Mouse (Mus musculus) heart, embryonic 16.5 days (tissue): ENCODE data around the gene Hes6. TPM values are rescaled to one million over a fixed set of nuclear protein-coding genes. Genes with fewer than 3 reads are reported as not detected.

Source experiments
- ATAC-seq: fragments of 200-750 bp; cut with Nextera tagmentation; replicated peaks from 2 replicates; pipeline ENCODE4 v1.8.0; 2017; ENCODE audit warnings: moderate number of reproducible peaks; ENCODE audit not compliant: insufficient read depth, low FRiP score; ENCODE audit errors: extremely low read depth
- H3K27ac ChIP-seq: fragments of 300-500 bp; sonication (generic); 2 replicates; pipeline ENCODE4 v1.5.1; 2014; ENCODE audit warnings: mild to moderate bottlenecking, low read length, control low read depth, moderate library complexity
- H3K27me3 ChIP-seq: fragments of 300-500 bp; sonication (generic); 2 replicates; pipeline ENCODE4 v1.6.1; 2014; ENCODE audit warnings: low read length, mixed read lengths; ENCODE audit not compliant: control insufficient read depth, insufficient read depth
- H3K36me3 ChIP-seq: fragments of 300-500 bp; sonication (generic); 2 replicates; pipeline ENCODE4 v1.6.1; 2014; ENCODE audit not compliant: control insufficient read depth, insufficient read depth
- H3K4me1 ChIP-seq: fragments of 300-500 bp; sonication (generic); 2 replicates; pipeline ENCODE4 v1.6.1; 2014; ENCODE audit warnings: low read length, mixed read lengths; ENCODE audit not compliant: control insufficient read depth, insufficient read depth
- H3K4me2 ChIP-seq: fragments of 300-500 bp; sonication (generic); 2 replicates; pipeline ENCODE4 v1.6.1; 2014; ENCODE audit warnings: low read depth, mild to moderate bottlenecking, control low read depth, low read length
- H3K4me3 ChIP-seq: fragments of 300-500 bp; sonication (generic); 2 replicates; pipeline ENCODE4 v1.5.1; 2014; ENCODE audit warnings: mild to moderate bottlenecking, control low read depth, low read length
- H3K9ac ChIP-seq: fragments of 300-500 bp; sonication (generic); 2 replicates; pipeline ENCODE4 v1.6.1; 2014; ENCODE audit warnings: low read length, control low read depth
- H3K9me3 ChIP-seq: fragments of 300-500 bp; sonication (generic); replicated peaks from 2 replicates; pipeline ENCODE4 v1.6.1; 2016; ENCODE audit warnings: low read length; ENCODE audit not compliant: control insufficient read depth
- WGBS: fragments of 180-500 bp; shearing (Covaris S2); extraction: QIAGEN DNeasy Blood & Tissue Kit; methylation state at CpG from one replicate; pipeline ENCODE4 v1.1.7; 2014; 5-methylcytosine and 5-hydroxymethylcytosine counted together
- polyA plus RNA-seq: library from polyadenylated mRNA; unstranded; fragments of >200 nt; fragmentation: Nextera tagmentation; extraction: Ambion mirVana; gene quantifications from 2 replicates; pipeline ENCODE4 v1.2.1, GENCODE M21; 2015

Gene Hes6
- polyA plus RNA-seq, 1 experiment from 2014 or later = 117 TPM

DNA sequence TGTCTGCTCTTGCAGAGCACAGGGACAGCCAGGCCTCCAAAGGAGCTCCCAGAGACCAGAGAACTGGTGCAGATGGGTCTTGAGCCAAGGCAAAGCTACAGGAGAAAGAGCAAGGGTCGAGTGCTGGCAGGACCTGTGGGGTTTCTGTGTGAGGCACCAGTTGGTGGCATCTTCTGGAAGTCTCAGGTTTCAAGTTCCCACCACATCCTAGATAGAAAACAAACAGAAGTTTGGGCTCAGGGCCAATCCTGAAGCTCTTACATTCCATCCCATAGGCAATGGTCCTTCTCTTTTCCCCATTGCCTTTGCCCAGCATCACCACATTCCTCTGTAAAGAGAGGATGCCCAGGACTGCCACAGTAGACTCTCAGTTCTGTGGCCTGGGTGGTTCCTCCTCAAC lies 8.9 kb downstream of the Hes6 start:
- H3K9ac ChIP-seq = no peak overlapping the region
- no peaks in the 10 kb centered on the region for H3K36me3 ChIP-seq
- no peak overlapping the region for H3K4me2 ChIP-seq
- no peaks in the 10 kb centered on the region for H3K27me3 ChIP-seq
- WGBS = 13% methylated on average over 1 of the region's 1 CpGs
- H3K27ac ChIP-seq = no peak overlapping the region
- H3K4me1 ChIP-seq = no peaks in the 10 kb centered on the region
- no peaks in the 10 kb centered on the region for H3K9me3 ChIP-seq
- no peak overlapping the region for H3K4me3 ChIP-seq
- ATAC-seq = no peak

DNA sequence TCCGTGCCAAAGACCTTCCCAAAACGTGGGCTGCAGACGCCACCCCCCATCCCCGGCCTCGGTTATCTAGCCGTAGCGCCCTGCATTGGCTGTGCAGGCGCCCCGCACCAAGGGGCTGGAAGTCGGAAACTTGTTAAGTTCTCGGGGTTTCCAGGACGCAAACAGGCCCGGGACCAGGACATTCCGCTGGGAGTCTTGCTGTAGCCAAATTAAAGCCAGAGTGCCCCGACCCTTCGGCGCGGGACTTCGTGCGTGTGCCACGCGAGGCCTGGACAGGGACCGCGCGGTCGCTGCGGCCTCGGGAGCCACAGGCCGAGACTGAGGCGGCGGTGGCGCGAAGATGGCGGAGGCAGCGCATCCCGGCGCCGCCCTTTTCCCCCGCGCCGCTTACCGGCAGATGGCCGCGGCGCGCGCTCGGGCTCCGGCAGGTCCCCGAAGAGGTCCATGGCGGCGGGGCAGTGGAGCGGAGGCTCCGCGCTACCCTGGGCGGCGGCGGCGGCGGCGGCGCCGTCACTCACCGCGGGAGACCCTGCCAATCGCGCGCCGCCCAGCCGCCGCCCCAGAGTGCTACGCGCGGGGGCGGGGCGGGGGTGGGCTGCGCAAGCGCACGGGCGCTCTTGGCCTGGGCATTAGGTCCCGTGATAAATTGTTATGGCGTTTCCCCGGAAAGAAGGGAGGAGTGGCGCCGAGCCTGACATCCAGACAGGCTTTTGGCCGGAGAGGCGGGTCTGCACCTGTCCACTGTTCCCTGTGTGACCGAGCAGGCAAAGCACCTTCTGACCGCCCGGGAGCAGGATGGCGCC lies 15.4 kb downstream of the Hes6 start, which contains the start of gene Ilkap:
Ilkap (minus strand) TSS at position 556 of the 803 bp plus-strand sequence.
- peaks cover 17% of the 10 kb centered on the region for H3K4me1 ChIP-seq
- peak; percentile 97 for ATAC-seq
- H3K9ac ChIP-seq = peak within 1 kb of the TSS; percentile 97
- peak within 1 kb of the TSS; percentile 93 for H3K4me3 ChIP-seq
- no peaks in the 10 kb centered on the region for H3K9me3 ChIP-seq
- no peaks in the 10 kb centered on the region for H3K27me3 ChIP-seq
- WGBS = under 1% methylated on average over 86 of the region's 91 CpGs
- peak within 1 kb of the TSS; percentile 89 for H3K27ac ChIP-seq
- H3K36me3 ChIP-seq = 0 out of 2 replicates have a peak, but pooled peaks cover 3% of the 10 kb centered on the region
- peak within 1 kb of the TSS; percentile 82 for H3K4me2 ChIP-seq

DNA sequence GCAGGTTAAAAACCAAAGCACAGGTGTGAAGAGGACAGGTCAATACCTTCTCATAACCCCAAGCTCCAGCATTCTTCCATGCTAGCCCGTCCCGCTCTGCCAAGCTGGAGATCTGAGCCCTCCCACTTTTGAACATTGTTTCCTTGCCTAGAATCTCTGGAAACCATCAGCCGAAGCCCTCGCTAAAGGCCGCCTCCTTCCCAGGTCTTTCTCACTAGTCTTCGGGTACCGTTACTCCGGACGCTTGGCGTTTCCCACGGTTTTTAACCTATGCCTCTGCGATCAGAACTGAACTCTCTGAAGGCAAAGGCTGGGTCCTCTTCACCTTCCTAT lies 15.9 kb downstream of the Hes6 start:
- Histone ChIP-seq H3K9me3 (no peaks in the 10 kb centered on the region), H3K4me2 (peak overlapping the region; percentile 82), H3K4me1 (peaks cover 17% of the 10 kb centered on the region), H3K36me3 (0 out of 2 replicates have a peak, but pooled peaks cover 7% of the 10 kb centered on the region), H3K4me3 (peak overlapping the region; percentile 93), H3K9ac (peak overlapping the region; percentile 97), H3K27me3 (no peaks in the 10 kb centered on the region), H3K27ac (peak overlapping the region; percentile 89)
- whole genome bisulfite sequencing = under 1% methylated on average over 12 of the region's 12 CpGs
- no peak for ATAC-seq

GRCm38 (mm10) chr1:91390369-91390768 lies 23.5 kb downstream of the Hes6 start:
- H3K27ac ChIP-seq = no peak overlapping the region
- no peak overlapping the region for H3K4me2 ChIP-seq
- WGBS = 90% methylated on average over 5 of the region's 5 CpGs
- H3K9ac ChIP-seq = no peak overlapping the region
- H3K4me3 ChIP-seq = no peak overlapping the region
- H3K9me3 ChIP-seq = no peaks in the 10 kb centered on the region
- H3K4me1 ChIP-seq = 0 out of 2 replicates have a peak, but pooled peaks cover 2% of the 10 kb centered on the region
- H3K36me3 ChIP-seq = peaks cover 48% of the 10 kb centered on the region
- no peaks in the 10 kb centered on the region for H3K27me3 ChIP-seq
- no peak for ATAC-seq

DNA sequence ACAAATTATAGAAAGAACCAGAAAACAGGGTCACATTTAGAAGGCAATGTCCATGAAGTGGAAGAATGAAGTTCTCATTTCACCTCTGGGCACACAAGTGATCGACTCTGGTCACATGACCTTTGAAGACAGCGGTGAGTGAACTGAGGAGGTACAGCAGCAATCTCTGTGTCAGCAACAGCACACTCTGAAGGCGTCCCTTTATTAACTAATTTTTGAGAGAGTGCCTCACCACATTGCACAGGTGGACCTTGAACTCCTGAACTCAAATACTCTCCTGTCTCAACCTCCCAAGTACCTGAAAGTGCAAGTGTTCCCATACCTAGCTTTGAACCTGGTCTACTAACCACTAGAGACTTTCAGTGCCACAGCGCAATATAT lies 32.8 kb downstream of the Hes6 start:
- no peak for ATAC-seq
- no peak overlapping the region for H3K4me2 ChIP-seq
- no peak overlapping the region for H3K9ac ChIP-seq
- no peaks in the 10 kb centered on the region for H3K9me3 ChIP-seq
- H3K36me3 ChIP-seq = peaks cover 73% of the 10 kb centered on the region
- no peaks in the 10 kb centered on the region for H3K27me3 ChIP-seq
- peaks cover 13% of the 10 kb centered on the region for H3K4me1 ChIP-seq
- WGBS = 90% methylated on average over 4 of the region's 4 CpGs
- H3K27ac ChIP-seq = no peak overlapping the region
- H3K4me3 ChIP-seq = no peak overlapping the region

GRCm38 (mm10) chr1:91380453-91381090 lies 33.3 kb downstream of the Hes6 start:
- Histone ChIP-seq H3K36me3 (peaks cover 76% of the 10 kb centered on the region), H3K9me3 (no peaks in the 10 kb centered on the region), H3K27ac (no peak overlapping the region), H3K4me1 (peaks cover 13% of the 10 kb centered on the region), H3K9ac (no peak overlapping the region), H3K27me3 (no peaks in the 10 kb centered on the region), H3K4me3 (no peak overlapping the region), H3K4me2 (no peak overlapping the region)
- no peak; the same call in 1 of the 2 replicates for ATAC-seq
- 57% methylated on average over 7 of the region's 7 CpGs for WGBS

DNA sequence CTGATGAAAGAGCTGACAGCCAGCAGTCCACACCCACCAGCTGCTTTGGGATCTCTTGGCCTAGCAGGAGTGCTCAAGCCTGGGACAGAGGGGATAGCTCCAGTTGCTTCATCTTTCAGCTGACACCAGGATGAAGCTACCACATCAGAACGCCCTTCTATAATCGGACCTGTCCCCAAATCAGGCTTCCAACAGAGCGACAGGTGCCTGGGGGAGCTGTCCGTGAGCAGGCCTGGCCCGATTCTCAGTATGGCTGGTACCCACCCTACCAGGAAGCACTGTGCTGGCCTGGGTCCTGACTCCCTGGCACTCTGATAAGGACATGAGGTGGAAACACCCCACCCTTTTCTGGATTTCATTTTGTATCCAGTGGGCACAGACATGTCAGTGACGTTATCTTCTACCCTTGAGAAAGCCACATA lies 40.4 kb downstream of the Hes6 start:
- Histone ChIP-seq H3K4me3 (no peak overlapping the region), H3K9ac (no peak overlapping the region), H3K27ac (no peak overlapping the region), H3K36me3 (peaks cover 60% of the 10 kb centered on the region), H3K9me3 (no peaks in the 10 kb centered on the region), H3K4me1 (peaks cover 5% of the 10 kb centered on the region), H3K27me3 (no peaks in the 10 kb centered on the region), H3K4me2 (no peak overlapping the region)
- WGBS = 92% methylated on average over 6 of the region's 6 CpGs
- ATAC-seq = no peak

DNA sequence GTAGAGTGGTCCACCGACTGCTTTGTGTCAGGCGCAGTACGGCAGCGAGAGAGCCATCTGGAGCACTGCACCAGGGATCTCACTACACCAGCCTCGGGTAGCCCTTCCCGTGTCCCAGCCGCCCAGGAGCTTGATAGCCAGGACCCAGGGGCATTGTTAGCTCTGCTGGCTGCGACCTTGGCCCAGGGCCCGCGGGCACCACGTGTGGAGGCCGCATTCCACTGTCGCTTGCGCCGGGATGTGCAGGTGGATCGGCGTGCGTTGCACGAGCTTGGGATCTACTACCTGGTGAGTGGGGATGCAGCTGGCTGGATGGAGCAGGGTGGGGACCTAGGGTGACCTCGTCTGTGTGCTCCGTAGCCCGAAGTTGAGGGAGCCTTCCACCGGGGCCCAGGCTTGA lies 43.8 kb downstream of the Hes6 start:
- no peak overlapping the region for H3K9ac ChIP-seq
- 79% methylated on average over 23 of the region's 23 CpGs for WGBS
- H3K27me3 ChIP-seq = no peaks in the 10 kb centered on the region
- no peak overlapping the region for H3K27ac ChIP-seq
- no peak overlapping the region for H3K4me2 ChIP-seq
- no peak overlapping the region for H3K4me3 ChIP-seq
- H3K4me1 ChIP-seq = peaks cover 4% of the 10 kb centered on the region; the same call in 1 of the 2 replicates
- H3K9me3 ChIP-seq = no peaks in the 10 kb centered on the region
- peaks cover 34% of the 10 kb centered on the region for H3K36me3 ChIP-seq
- no peak for ATAC-seq

DNA sequence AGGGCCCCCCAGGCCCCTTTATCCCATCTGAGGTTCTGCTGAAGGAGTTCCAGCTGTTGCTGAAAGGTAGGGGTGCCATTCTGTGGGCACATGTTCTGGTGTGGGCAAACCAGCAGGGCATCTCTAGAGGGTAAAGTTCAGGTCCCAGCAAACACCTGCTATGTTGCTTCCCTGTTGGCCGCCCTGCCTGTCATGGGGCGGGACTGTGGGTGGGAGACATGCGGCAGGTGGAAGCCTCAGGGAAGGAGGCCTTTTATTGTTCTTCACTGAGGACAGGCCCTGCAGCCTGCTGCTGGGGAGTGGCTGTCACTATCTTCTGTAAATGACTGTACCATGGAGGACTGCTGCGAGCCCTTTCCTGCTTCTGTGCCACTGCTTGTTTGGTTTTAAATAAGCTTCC lies 44.4 kb downstream of the Hes6 start:
- WGBS = 78% methylated on average over 4 of the region's 4 CpGs
- no peak overlapping the region for H3K4me2 ChIP-seq
- no peaks in the 10 kb centered on the region for H3K27me3 ChIP-seq
- no peak for ATAC-seq
- peaks cover 28% of the 10 kb centered on the region for H3K36me3 ChIP-seq
- H3K9me3 ChIP-seq = peaks cover 1% of the 10 kb centered on the region; the same call in 1 of the 2 replicates
- H3K4me1 ChIP-seq = peaks cover 4% of the 10 kb centered on the region; the same call in 1 of the 2 replicates
- no peak overlapping the region for H3K27ac ChIP-seq
- H3K9ac ChIP-seq = no peak overlapping the region
- no peak overlapping the region for H3K4me3 ChIP-seq
